Mouse (Mus musculus) megakaryocyte, embryonic 14.5 days (primary cell): ENCODE results near the gene Acod1.

Source experiments
- FLI1 ChIP-seq: IDR thresholded peaks from 2 replicates; pipeline ENCODE4 v1.6.1; 2012; ENCODE audit warnings: low read length, inconsistent platforms, mixed read lengths
- GATA1 ChIP-seq: IDR thresholded peaks from 3 replicates; pipeline ENCODE4 v1.6.1; 2012; ENCODE audit warnings: mixed read lengths, low read length, inconsistent platforms, borderline replicate concordance

- TF ChIP-seq GATA1 (no peak), FLI1 (no peak)
Observed at GRCm38 (mm10) chr14:103017009-103017408, 29.8 kb upstream of the Acod1 start.
